Mouse (Mus musculus) hematopoietic stem cell, adult 5-6 weeks (primary cell): Measurements from ENCODE around the gene Gcnt2. TPM values are rescaled to one million over a fixed set of nuclear protein-coding genes. Genes with fewer than 3 reads are reported as not detected.
"Not testable (repeated sequence)": the region's sequence is repeated elsewhere in the genome, so short reads cannot be mapped to it uniquely, and the experiment has no call there.

Experiments
- ATAC-seq, 2 experiments: fragments of 125-278 bp in 1 of 2; replicated peaks in 1 of 2; 2 replicates each; pipeline ENCODE4 v1.8.0; 2016 to 2017; ENCODE audit warnings: inconsistent platforms in 2 of 2, mild to moderate bottlenecking in 2 of 2, moderate number of reproducible peaks in 2 of 2, low read depth in 1 of 2, moderate TSS enrichment in 1 of 2; ENCODE audit not compliant: low FRiP score in 2 of 2, poor library complexity in 2 of 2, severe bottlenecking in 2 of 2, insufficient read depth in 1 of 2, low TSS enrichment in 1 of 2
- total RNA-seq: library from RNA; stranded (forward); fragments of 172-1452, 232-1000 nt; gene quantifications from 2 replicates; pipeline ENCODE4 v1.2.3, GENCODE M21; 2017

Gcnt2 gene
- total RNA-seq, 1 experiment from 2014 or later = 210 TPM

GRCm38 (mm10) chr13:40951386-40951976 lies 91.9 kb downstream of the Gcnt2 start:
- no peak for ATAC-seq

GRCm38 (mm10) chr13:40953231-40953630 lies 93.7 kb downstream of the Gcnt2 start:
- ATAC-seq = peak; percentile 55 to 61; a peak in 2 of 4 replicates

- no peak for ATAC-seq
Measured at GRCm38 (mm10) chr13:40955773-40956172, 96.2 kb downstream of the Gcnt2 start.

- ATAC-seq = no peak
Measured at GRCm38 (mm10) chr13:40967609-40968008, 108.1 kb downstream of the Gcnt2 start.

- ATAC-seq = peak; percentile 63 to 79
Measured at GRCm38 (mm10) chr13:40968564-40968963, 109.0 kb downstream of the Gcnt2 start.

GRCm38 (mm10) chr13:40969761-40970390 lies 110.3 kb downstream of the Gcnt2 start:
- ATAC-seq = no peak

- peak in 1 of 2 experiments; percentile 47; a peak in 1 of 4 replicates for ATAC-seq
Measured at GRCm38 (mm10) chr13:40971261-40971660, 111.7 kb downstream of the Gcnt2 start.

GRCm38 (mm10) chr13:40971831-40972230 lies 112.3 kb downstream of the Gcnt2 start:
- no peak for ATAC-seq

GRCm38 (mm10) chr13:40972976-40973375 lies 113.4 kb downstream of the Gcnt2 start:
- no peak for ATAC-seq

GRCm38 (mm10) chr13:40977609-40978008 lies 118.1 kb downstream of the Gcnt2 start:
- ATAC-seq = peak; percentile 69 to 81; a peak in 3 of 4 replicates

- peak; percentile 49 to 61; a peak in 3 of 4 replicates for ATAC-seq
Measured at GRCm38 (mm10) chr13:40978652-40979051, 119.1 kb downstream of the Gcnt2 start.

- ATAC-seq = no peak
Measured at GRCm38 (mm10) chr13:40979321-40979720, 119.8 kb downstream of the Gcnt2 start.

GRCm38 (mm10) chr13:40982759-40983158 lies 123.2 kb downstream of the Gcnt2 start:
- no peak for ATAC-seq

- no peak for ATAC-seq
Measured at GRCm38 (mm10) chr13:40986081-40986480, 126.5 kb downstream of the Gcnt2 start.

- ATAC-seq = not testable (repeated sequence)
Measured at GRCm38 (mm10) chr13:40987608-40988303, 128.2 kb downstream of the Gcnt2 start.

GRCm38 (mm10) chr13:40988418-40988817 lies 128.9 kb downstream of the Gcnt2 start:
- ATAC-seq = no peak; a peak in 1 of 4 replicates

- ATAC-seq = no peak
Measured at GRCm38 (mm10) chr13:40994487-40995263, 135.1 kb downstream of the Gcnt2 start.

- ATAC-seq = not testable (repeated sequence)
Measured at GRCm38 (mm10) chr13:40998537-40998936, 139.0 kb downstream of the Gcnt2 start.
